Mouse (Mus musculus) urinary bladder, postnatal 25 days (tissue): Measurements from ENCODE around the gene Rnf167.
A peak's percentile ranks its signal among the peaks of the same experiment; 100 is the strongest.

Source experiments
- DNase-seq: peaks from one replicate; pipeline ENCODE4 v3.0.0; 2022; ENCODE audit warnings: low spot score

Gene Rnf167

DNA sequence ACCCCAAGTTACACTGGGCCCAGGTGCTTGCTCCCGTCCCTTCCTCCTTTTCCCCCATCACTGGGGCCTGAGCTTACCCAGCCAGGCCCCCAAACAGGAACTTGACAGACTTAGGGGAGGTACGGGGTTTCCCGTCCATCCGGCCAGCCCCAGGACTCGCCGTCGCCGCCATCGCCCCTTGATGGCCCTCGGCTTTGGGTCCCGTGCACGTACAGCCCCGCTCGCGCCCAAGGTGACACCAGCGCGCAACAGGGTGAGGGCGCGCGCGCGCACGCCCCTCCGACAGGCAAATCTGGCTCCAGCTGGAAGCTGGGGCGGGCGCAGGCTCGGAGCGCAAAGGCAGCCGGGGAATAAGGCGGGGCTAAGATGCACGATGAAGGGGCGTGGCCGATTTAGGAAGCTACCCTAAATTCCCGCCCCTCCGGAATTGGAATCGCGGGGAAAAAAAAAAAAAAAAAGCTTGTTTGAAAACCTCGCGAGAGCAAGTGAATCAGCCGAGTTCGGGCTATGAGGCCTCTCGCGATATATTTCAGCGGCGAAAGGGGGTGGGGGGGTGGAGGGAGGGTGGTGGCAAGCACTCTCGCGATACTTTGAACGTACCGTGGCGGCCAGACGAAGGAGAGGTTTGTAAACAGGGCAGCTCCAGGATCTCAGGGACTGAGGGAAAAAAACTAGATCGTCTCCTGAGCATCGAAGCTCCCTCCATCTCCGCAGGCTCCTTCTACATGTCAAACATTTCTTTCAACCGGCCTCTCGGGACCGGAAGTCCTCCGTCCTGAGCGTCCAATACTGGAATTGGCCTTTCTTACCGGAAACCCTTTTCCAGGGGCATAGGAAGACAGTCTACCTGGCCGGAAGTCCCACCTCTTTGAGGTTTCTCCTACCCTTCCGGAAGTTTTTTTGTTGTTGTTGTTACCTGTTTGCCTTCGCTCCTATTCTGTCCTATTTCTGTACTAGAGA, at the start of gene Rnf167, which contains the start of gene Slc25a11:
TSS of gene Rnf167 (plus strand) at position 545 of the 960 bp plus-strand sequence.
TSS of gene Slc25a11 (minus strand) at position 789 of the 960 bp plus-strand sequence.
- peak; percentile 88 for DNase-seq

GRCm38 (mm10) chr11:70597301-70597700, 49.7 kb upstream of the Rnf167 start:
- no peak for DNase-seq

DNA sequence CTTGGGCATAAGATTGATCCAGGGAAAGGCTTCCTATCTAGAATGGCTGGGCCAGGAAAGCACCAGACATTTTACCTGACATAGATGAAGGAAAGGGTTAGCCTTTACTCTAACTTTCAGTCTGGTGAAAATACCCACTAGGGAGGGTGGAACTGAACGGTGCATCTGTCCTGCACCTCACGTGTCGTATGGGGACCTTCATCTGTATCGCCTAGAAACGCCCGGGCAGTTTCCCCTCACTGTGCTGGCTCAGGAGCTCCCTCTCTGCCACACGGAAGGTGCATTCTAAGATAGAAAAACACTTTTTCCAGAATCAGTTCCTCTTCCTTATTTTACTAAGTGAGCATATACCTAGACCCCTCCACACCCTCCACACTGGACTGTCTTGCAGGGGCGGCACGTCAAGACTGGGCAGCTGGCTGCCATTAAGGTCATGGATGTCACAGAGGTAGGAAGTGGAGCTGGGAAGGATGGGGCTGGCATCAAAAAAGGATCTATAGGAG, 48.5 kb upstream of the Rnf167 start:
- no peak for DNase-seq

DNA sequence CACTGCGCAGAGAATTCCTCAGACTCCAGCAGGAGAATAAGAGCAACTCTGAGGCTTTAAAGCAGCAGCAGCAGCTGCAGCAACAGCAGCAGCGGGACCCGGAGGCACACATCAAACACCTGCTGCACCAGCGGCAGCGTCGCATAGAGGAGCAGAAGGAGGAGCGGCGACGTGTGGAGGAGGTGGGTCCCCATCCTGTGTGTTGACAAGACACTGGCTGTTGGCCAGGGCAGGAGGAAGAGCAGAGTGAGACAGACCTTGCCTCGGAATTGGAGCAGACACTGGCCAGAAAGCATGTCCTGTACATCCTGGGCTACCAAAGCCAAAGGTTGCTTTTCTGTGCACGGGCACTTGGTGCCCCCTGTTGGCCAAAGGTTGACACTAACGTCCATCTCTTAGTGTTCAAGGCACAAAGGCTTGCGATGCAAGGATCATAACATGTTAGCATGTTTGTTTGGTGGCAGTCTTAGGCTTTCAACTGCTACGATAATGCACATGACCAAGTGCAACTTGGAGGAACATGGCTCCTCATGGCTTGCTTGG, 41.9 kb upstream of the Rnf167 start:
- peak; percentile 67 for DNase-seq

- DNase-seq: no peak
Measured at GRCm38 (mm10) chr11:70606717-70607116, 40.3 kb upstream of the Rnf167 start.

GRCm38 (mm10) chr11:70607611-70608010, 39.4 kb upstream of the Rnf167 start:
- DNase-seq: no peak

- DNase-seq: no peak
Measured at GRCm38 (mm10) chr11:70608381-70609066, 38.5 kb upstream of the Rnf167 start.

GRCm38 (mm10) chr11:70610752-70611151, 36.3 kb upstream of the Rnf167 start:
- DNase-seq: no peak

GRCm38 (mm10) chr11:70612505-70612904, 34.5 kb upstream of the Rnf167 start:
- DNase-seq: no peak

DNA sequence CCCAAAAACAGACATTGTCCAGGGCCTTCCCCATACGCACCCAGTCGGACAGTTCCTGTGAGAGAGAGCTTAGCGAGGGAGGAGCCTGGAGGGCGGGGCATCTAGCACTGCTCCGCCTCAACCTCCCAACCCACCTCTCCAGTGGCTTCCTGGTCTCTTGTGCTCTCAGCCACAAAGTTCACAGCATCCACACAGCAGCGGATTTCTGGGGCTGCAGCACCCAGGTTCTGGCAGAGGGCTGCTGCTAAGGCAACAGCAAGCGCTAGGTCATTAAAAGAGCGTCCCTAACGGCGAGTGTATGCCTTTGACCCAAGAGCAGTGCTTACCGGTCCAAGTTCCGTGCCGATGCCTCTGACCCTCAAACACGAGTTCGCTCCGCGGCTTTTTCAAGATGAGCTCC, 32.0 kb upstream of the Rnf167 start:
- peak; percentile 62 for DNase-seq

DNA sequence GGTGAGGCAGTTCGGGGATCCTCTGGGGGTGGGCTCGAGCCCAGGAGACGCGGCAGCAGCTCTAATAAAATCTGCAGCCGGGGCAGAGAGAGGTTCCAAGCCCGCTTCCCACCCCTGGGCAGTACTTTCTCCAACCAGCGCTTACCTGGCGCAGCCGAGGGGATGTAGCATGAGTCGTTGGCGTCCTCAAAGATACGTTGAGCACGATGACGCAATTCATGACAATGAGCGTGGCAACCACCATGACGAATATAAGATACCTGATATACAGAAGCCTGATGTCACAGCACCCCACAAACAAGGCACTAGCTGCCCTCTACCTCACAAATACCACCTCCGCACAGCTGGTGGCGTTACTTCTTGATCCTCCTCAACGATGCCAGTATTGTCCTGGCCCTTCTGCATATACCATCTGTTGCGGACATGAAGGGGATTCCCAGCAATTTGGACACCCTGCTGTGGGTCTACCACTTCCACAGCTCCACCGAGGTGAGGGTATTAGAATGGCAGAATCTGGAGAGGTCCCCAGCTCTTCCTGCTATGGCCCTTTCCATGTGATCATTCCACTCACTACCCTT, 31.4 kb upstream of the Rnf167 start, which contains the start of gene 4930544D05Rik:
TSS of gene 4930544D05Rik (plus strand) at position 333 of the 578 bp plus-strand sequence.
- no peak for DNase-seq

DNA sequence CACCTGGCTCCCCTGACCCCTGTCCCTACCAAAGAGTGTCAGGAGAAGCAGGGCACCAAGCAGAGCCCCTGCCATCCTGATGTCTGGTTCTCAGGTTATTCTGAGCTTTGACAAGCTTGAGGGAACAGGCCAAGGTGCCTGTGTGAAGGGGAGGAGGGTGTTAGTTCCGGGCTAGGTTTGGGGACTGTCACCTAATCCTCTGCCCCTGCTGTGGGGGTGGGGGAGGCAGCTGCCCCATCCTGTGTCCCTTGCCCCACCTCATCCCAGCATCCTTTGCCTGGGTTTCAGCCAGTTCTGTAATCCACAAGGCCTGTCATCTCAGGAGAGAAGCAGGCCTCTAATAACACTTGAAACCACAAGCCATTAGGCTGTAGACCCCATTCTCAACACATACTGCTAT, 27.9 kb upstream of the Rnf167 start, which contains the start of gene Chrne:
TSS of gene Chrne (minus strand) at position 116 of the 400 bp plus-strand sequence.
- no peak for DNase-seq

DNA sequence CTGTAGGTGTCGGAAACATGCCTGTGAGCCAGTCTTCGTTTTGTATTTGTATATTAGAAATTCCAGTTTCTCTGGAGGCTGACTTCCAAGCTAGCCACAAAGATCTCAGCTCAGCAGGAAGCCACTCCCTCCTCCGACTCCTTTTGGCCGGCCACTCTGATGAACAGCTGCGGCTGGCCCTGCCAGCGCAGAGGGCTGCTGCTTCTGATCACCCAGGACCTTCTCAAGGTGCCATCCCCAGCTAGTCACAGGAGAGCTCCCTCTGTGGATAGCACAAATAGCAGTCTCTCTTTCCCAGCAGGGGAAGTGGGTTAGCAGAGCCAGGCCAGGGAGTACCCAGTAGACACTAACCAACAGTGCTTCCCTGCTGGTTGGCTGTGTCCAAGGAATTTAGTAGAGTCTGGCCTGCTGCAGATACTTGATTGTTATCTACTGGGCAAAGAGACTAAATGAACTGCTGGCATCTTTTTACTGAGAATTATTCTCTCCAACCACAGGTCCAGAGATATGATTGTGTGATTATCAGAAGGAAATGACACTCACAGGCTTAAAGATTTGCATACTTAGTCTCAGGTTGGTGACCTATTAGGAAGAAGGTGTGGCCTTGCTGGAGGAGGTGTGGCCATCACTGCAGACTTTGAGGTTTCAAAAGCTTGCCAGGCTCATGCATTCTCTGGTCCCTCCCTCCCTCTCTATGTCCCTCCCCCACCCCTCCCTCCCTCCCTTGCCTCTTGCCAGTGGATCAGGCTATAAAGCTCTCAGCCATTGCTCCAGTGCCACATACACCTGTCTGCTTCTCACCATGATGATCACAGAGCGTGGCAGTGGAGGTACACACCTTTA, 24.8 kb upstream of the Rnf167 start:
- DNase-seq: no peak

- no peak for DNase-seq
Measured at GRCm38 (mm10) chr11:70623053-70623742, 23.8 kb upstream of the Rnf167 start.

GRCm38 (mm10) chr11:70625473-70625872, 21.6 kb upstream of the Rnf167 start:
- DNase-seq: no peak

DNA sequence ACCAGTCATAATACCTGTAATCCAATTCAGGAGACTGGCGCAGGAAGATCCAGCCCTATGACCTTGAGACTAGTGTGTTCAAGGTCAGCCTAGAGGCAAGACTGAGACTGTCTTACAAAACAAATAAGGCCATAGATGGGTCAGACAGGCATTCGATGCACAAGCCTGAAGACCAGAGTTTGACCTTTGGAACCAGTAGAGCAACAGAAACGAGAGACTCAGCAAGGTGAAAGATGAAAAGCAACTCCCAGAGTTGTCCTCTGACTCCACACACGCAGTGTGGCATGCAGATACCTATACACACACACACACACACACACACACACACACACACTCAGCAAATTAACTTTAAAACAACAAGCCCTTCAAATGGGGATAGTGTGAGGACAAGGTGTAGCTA, 20.2 kb upstream of the Rnf167 start:
- no peak for DNase-seq

DNA sequence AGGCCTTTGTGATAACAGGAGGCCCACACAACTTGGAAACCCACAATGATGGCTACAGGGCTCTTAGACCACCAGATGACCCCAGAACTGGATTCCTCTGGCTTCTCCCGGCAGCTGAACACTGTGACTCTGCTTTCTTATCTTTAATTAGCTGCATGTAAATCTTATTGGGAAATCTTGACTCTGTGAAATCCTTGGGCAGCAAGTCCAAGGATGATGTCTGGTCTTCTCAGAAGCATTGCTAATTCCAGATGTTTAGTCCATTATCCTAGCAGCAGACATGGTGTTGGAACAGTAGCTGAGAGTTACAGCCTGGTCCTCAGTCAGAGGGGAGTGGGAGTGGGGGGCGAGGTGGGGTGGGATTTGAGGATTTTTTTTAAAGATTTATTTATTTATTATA, 18.6 kb upstream of the Rnf167 start:
- DNase-seq: no peak

DNA sequence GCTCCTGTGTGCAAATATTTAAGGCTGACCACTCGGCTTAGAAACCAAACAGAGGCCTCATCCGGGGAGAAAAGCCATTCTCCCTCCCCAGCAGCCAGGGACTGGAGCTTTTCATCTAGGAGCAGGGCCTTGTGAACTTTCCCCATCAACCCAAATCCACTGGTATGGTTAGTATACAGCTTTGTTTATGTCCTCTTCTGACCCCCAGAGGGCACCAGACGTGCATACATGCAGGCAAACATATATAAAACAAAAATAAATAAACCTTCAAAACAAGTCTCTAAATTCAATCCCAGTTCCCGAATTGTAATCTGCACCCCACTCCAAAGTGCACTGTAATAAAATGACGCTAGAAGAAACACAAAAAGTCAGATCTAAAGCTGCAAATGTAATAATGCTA, 17.5 kb upstream of the Rnf167 start:
- DNase-seq: no peak

- no peak for DNase-seq
Measured at GRCm38 (mm10) chr11:70630129-70630528, 16.9 kb upstream of the Rnf167 start.

DNA sequence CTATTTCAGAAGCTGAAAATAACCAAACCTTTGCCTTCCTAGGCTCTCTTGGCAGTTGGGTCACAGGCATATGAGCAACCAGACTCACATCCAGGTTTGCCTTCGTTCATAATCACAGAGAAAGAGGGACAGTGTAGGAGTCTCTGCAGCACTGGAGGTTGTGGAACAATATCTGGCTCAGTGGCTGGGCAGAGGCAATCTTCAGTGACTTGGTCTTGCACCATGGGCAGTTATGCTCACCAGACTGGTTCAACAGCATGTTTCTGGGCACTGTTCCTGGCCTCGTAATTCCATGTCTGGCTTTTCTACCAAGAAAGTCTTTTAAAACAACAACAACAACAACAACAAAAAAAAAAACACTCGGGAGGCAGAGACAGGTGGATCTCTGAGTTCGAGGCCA, 11.4 kb upstream of the Rnf167 start:
- no peak for DNase-seq
